Mouse (Mus musculus) ES-E14 (cell line): Measurements from ENCODE around the gene Cda.

ENCODE experiments used
- CHD2 ChIP-seq: IDR thresholded peaks from 2 replicates; pipeline ENCODE4 v1.6.1; 2014; ENCODE audit warnings: mild to moderate bottlenecking, low read depth, low read length, inconsistent platforms
- HCFC1 ChIP-seq: IDR thresholded peaks from 2 replicates; pipeline ENCODE4 v1.6.1; 2012; ENCODE audit warnings: low read length, inconsistent platforms, borderline replicate concordance; ENCODE audit not compliant: insufficient read depth
- MAFK ChIP-seq: IDR thresholded peaks from 2 replicates; pipeline ENCODE4 v1.6.1; 2014; ENCODE audit warnings: mild to moderate bottlenecking, low read depth, low read length, inconsistent platforms; ENCODE audit not compliant: insufficient read depth
- ZC3H11A ChIP-seq: IDR thresholded peaks from 2 replicates; pipeline ENCODE4 v1.6.1; 2012; ENCODE audit warnings: low read depth, mild to moderate bottlenecking, inconsistent platforms, low read length, borderline replicate concordance
- ZNF384 ChIP-seq: IDR thresholded peaks from 2 replicates; pipeline ENCODE4 v1.6.1; 2012; ENCODE audit warnings: low read depth, low read length, inconsistent platforms

DNA sequence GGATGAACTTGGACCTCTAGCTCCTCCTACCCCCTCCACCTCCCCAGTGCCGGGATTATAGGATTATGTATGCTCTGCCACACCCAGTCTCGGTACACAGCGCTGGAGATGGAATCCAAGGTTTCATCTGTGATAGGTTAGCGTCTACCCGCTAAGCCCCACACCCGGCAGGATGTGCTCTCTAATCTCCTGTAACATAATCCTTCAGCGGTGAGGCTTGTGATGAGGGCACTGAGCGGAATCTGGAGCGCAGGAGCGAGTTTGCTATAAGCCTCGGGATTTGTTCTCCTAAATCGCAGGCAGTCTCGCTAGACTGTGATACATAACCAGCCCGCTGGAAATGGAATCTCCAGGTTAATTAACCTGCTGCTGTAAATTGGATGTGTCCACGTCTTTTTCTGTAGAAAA, 37.5 kb downstream of the Cda start:
- no peak for TF ChIP-seq CHD2
- TF ChIP-seq HCFC1 = no peak
- TF ChIP-seq ZNF384 = no peak
- no peak for TF ChIP-seq ZC3H11A
- no peak for TF ChIP-seq MAFK
